Comparison of ENCODE assay signal across 9 mouse cellular contexts in the genomic region with DNA sequence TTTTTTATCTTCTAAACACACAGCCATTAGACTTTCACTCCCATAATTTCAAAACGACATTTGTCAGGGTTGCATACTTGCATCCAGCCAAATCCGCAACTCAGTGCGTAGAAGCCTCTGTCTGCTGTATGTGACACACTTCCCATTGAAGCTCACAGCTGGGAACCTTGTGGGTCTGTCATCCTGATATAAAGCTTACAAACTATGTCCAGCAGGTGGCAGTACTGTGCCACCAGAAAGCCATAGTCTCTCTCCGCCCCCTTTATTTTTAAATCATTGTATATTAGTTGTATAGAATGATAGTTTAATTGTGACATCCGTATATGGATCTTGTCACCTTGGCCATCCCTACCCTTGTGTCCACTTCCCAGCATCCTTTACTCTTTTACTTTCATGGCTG.
DNase-seq lines count a peak whose midpoint lies in the region; ATAC-seq and TF ChIP-seq lines count a peak whose summit lies in the region.
"Had no signal": no experiment of that assay in that cellular context is flagged by ENCODE, and none has a peak within 500 bp of the region (broad histone marks: within the 10 kb centered on the region; RNA-seq: fewer than 3 reads in every experiment).

No protein-coding gene starts in this region.

- no peak overlapping the region for H3K4me2 ChIP-seq in hindbrain, postnatal 0 days (ENCODE audit: low read depth, low read length)
- no peak overlapping the region for H3K4me2 ChIP-seq in hindbrain, embryonic 16.5 days (ENCODE audit: low read length)
- H3K4me2 ChIP-seq in midbrain, postnatal 0 days (ENCODE audit: low read depth, low read length, poor library complexity, severe bottlenecking), result no peak overlapping the region
- H3K4me2 ChIP-seq in midbrain, embryonic 15.5 days, result no peak overlapping the region
- H3K4me2 ChIP-seq: stomach, embryonic 15.5 days had no signal

- WGBS in hindbrain, postnatal 0 days, result 64% methylated on average over 5 of the region's 5 CpGs
- 61% methylated on average over 5 of the region's 5 CpGs for WGBS in hindbrain, embryonic 16.5 days
- 68% methylated on average over 5 of the region's 5 CpGs for WGBS in midbrain, postnatal 0 days
- WGBS in midbrain, embryonic 15.5 days, result 63% methylated on average over 5 of the region's 5 CpGs

- no peak overlapping the region for H3K4me3 ChIP-seq in hindbrain, postnatal 0 days (ENCODE audit: low read length)
- no peak overlapping the region for H3K4me3 ChIP-seq in hindbrain, embryonic 16.5 days (ENCODE audit: low read length)
- no peak overlapping the region for H3K4me3 ChIP-seq in midbrain, postnatal 0 days (ENCODE audit: low read depth, low read length)
- H3K4me3 ChIP-seq in midbrain, embryonic 15.5 days, result no peak overlapping the region
- H3K4me3 ChIP-seq: stomach, embryonic 15.5 days had no signal

- ATAC-seq in hindbrain, postnatal 0 days, result no peak
- ATAC-seq in hindbrain, embryonic 16.5 days, result no peak
- ATAC-seq in midbrain, postnatal 0 days (ENCODE audit: low FRiP score), result no peak
- ATAC-seq in midbrain, embryonic 15.5 days (replicated peaks), result no peak
- ATAC-seq in common myeloid progenitor, adult 5-6 weeks (replicated peaks; ENCODE audit: low read depth, poor library complexity, severe bottlenecking), result peak; percentile 29; the same call in 1 of the 2 replicates

- no peaks in the 10 kb centered on the region for H3K27me3 ChIP-seq in hindbrain, postnatal 0 days (ENCODE audit: insufficient read depth, low read length)
- no peaks in the 10 kb centered on the region for H3K27me3 ChIP-seq in hindbrain, embryonic 16.5 days (replicated peaks; ENCODE audit: control insufficient read depth, insufficient read depth, low read length)
- H3K27me3 ChIP-seq in midbrain, postnatal 0 days (ENCODE audit: insufficient read depth, low read length), result no peaks in the 10 kb centered on the region
- no peaks in the 10 kb centered on the region for H3K27me3 ChIP-seq in midbrain, embryonic 15.5 days (replicated peaks)
- H3K27me3 ChIP-seq: stomach, embryonic 15.5 days had no signal

- peak; percentile 43 for TF ChIP-seq CTCF in hindbrain, postnatal 0 days (IDR thresholded peaks at IDR 0.05; ENCODE audit: low read depth)
- peak; percentile 52 for TF ChIP-seq CTCF in midbrain, postnatal 0 days (IDR thresholded peaks at IDR 0.05)

- H3K9ac ChIP-seq in hindbrain, postnatal 0 days (replicated peaks; ENCODE audit: low read length), result no peak overlapping the region
- no peak overlapping the region for H3K9ac ChIP-seq in hindbrain, embryonic 16.5 days (ENCODE audit: low read depth, low read length)
- H3K9ac ChIP-seq in midbrain, postnatal 0 days (replicated peaks; ENCODE audit: low read length, poor library complexity, severe bottlenecking), result no peak overlapping the region
- H3K9ac ChIP-seq in midbrain, embryonic 15.5 days, result no peak overlapping the region
- H3K9ac ChIP-seq: stomach, embryonic 15.5 days had no signal

- no peaks in the 10 kb centered on the region for H3K36me3 ChIP-seq in hindbrain, postnatal 0 days (ENCODE audit: insufficient read depth, low read length)
- no peaks in the 10 kb centered on the region for H3K36me3 ChIP-seq in hindbrain, embryonic 16.5 days (ENCODE audit: control insufficient read depth, insufficient read depth, low read length)
- no peaks in the 10 kb centered on the region for H3K36me3 ChIP-seq in midbrain, postnatal 0 days (ENCODE audit: insufficient read depth, low read length)
- H3K36me3 ChIP-seq in midbrain, embryonic 15.5 days (replicated peaks), result no peaks in the 10 kb centered on the region
- H3K36me3 ChIP-seq: stomach, embryonic 15.5 days had no signal

- peak; percentile 26 for DNase-seq in hindbrain, postnatal 0 days (ENCODE audit: low spot score)
- DNase-seq in midbrain, postnatal 0 days (ENCODE audit: low spot score), result peak; percentile 26
- DNase-seq in testis, postnatal 14 days (ENCODE audit: low spot score), result peak; percentile 4
- no peak for DNase-seq in thymus, postnatal 0 days (ENCODE audit: low spot score)
- DNase-seq: cerebellum, postnatal 36 days had no signal

- no peaks in the 10 kb centered on the region for H3K9me3 ChIP-seq in hindbrain, postnatal 0 days (ENCODE audit: low read length)
- H3K9me3 ChIP-seq in hindbrain, embryonic 16.5 days (ENCODE audit: control insufficient read depth, low read length), result no peaks in the 10 kb centered on the region; the same call in 1 of the 2 replicates
- H3K9me3 ChIP-seq in midbrain, postnatal 0 days (ENCODE audit: low read length), result no peaks in the 10 kb centered on the region
- H3K9me3 ChIP-seq in midbrain, embryonic 15.5 days, result no peaks in the 10 kb centered on the region
- H3K9me3 ChIP-seq: stomach, embryonic 15.5 days had no signal

- no peak overlapping the region for H3K27ac ChIP-seq in hindbrain, postnatal 0 days
- no peak overlapping the region for H3K27ac ChIP-seq in hindbrain, embryonic 16.5 days (ENCODE audit: low read depth, low read length)
- H3K27ac ChIP-seq in midbrain, postnatal 0 days (ENCODE audit: low read depth, low read length), result no peak overlapping the region
- H3K27ac ChIP-seq in midbrain, embryonic 15.5 days, result no peak overlapping the region
- H3K27ac ChIP-seq: stomach, embryonic 15.5 days had no signal

- no peaks in the 10 kb centered on the region for H3K4me1 ChIP-seq in hindbrain, postnatal 0 days (ENCODE audit: insufficient read depth, low read length)
- H3K4me1 ChIP-seq in hindbrain, embryonic 16.5 days (ENCODE audit: control insufficient read depth, insufficient read depth, low read depth, low read length), result no peaks in the 10 kb centered on the region
- no peaks in the 10 kb centered on the region for H3K4me1 ChIP-seq in midbrain, postnatal 0 days (ENCODE audit: insufficient read depth, low read length)
- H3K4me1 ChIP-seq in midbrain, embryonic 15.5 days, result no peaks in the 10 kb centered on the region
- H3K4me1 ChIP-seq: stomach, embryonic 15.5 days had no signal
